Mouse (Mus musculus) gonadal fat pad, adult 2 months (tissue): ENCODE results near the gene Setd1b. TPM values are rescaled to one million over a fixed set of nuclear protein-coding genes. Genes with fewer than 3 reads are reported as not detected.

Experiments used
- DNase-seq: peaks from one replicate; pipeline ENCODE4 v3.0.0-alpha.2; 2012; ENCODE audit warnings: low read depth
- polyA plus RNA-seq: library from polyadenylated mRNA; depleted of rRNA; stranded (reverse); fragments of >200 nt; gene quantifications from 2 replicates; pipeline ENCODE4 v1.2.3, GENCODE M21; 2012

Setd1b gene
- polyA plus RNA-seq, 1 experiment = 3.5 TPM

- no peak for DNase-seq
Observed at GRCm38 (mm10) chr5:123140694-123141554, 1.1 kb upstream of the Setd1b start.

- DNase-seq = no peak
Observed at GRCm38 (mm10) chr5:123141555-123142160, 335 bp upstream of the Setd1b start.

- DNase-seq = no peak
Observed at GRCm38 (mm10) chr5:123143251-123143970, 1.4 kb downstream of the Setd1b start.

GRCm38 (mm10) chr5:123143971-123144745, 2.2 kb downstream of the Setd1b start:
- no peak for DNase-seq

- no peak for DNase-seq
Observed at GRCm38 (mm10) chr5:123144746-123145590, 3.0 kb downstream of the Setd1b start.

- DNase-seq = no peak
Observed at GRCm38 (mm10) chr5:123146357-123146756, 4.4 kb downstream of the Setd1b start.

GRCm38 (mm10) chr5:123147569-123147968, 5.6 kb downstream of the Setd1b start:
- no peak for DNase-seq

GRCm38 (mm10) chr5:123148073-123148722, 6.2 kb downstream of the Setd1b start:
- no peak for DNase-seq

- no peak for DNase-seq
Observed at GRCm38 (mm10) chr5:123149451-123150400, 7.7 kb downstream of the Setd1b start.

GRCm38 (mm10) chr5:123150641-123151040, 8.6 kb downstream of the Setd1b start:
- no peak for DNase-seq

GRCm38 (mm10) chr5:123151077-123151476, 9.1 kb downstream of the Setd1b start:
- DNase-seq = no peak

GRCm38 (mm10) chr5:123151707-123152362, 9.8 kb downstream of the Setd1b start:
- no peak for DNase-seq

- no peak for DNase-seq
Observed at GRCm38 (mm10) chr5:123152901-123153300, 10.9 kb downstream of the Setd1b start.

GRCm38 (mm10) chr5:123155425-123155824, 13.4 kb downstream of the Setd1b start:
- no peak for DNase-seq

GRCm38 (mm10) chr5:123156763-123157162, 14.8 kb downstream of the Setd1b start:
- DNase-seq = no peak

- DNase-seq = no peak
Observed at GRCm38 (mm10) chr5:123157972-123158371, 16.0 kb downstream of the Setd1b start.

- no peak for DNase-seq
Observed at GRCm38 (mm10) chr5:123159446-123159845, 17.5 kb downstream of the Setd1b start.

GRCm38 (mm10) chr5:123159866-123160265, 17.9 kb downstream of the Setd1b start:
- no peak for DNase-seq

- no peak for DNase-seq
Observed at GRCm38 (mm10) chr5:123160341-123160740, 18.3 kb downstream of the Setd1b start.
